Mouse (Mus musculus) bone marrow macrophage, adult 2 months (primary cell): ENCODE measurements at regions not wholly inside any gene's neighbourhood (a gene's known extent, or its start where the extent isn't known, plus 50 kb on each side); places are given as distances from the start of the nearest gene placed in this dataset.

Experiments
- CTCF ChIP-seq: IDR thresholded peaks from 2 replicates; pipeline ENCODE4 v1.5.1; 2012; ENCODE audit warnings: low read depth, mild to moderate bottlenecking, low read length, moderate library complexity
- POLR2A ChIP-seq: IDR thresholded peaks from 2 replicates; pipeline ENCODE4 v1.6.1; 2012; ENCODE audit warnings: mild to moderate bottlenecking, low read depth, low read length, borderline replicate concordance

GRCm38 (mm10) chr14:120170733-120171132, 104.7 kb upstream of the Mbnl2 start:
- TF ChIP-seq CTCF (no peak), POLR2A (no peak)
